Mouse (Mus musculus) right cerebral cortex, postnatal 10 days (tissue): ENCODE measurements at regions not wholly inside any gene's neighbourhood (a gene's known extent, or its start where the extent isn't known, plus 50 kb on each side); places are given as distances from the start of the nearest gene placed in this dataset.
"Not testable (repeated sequence)": the region's sequence is repeated elsewhere in the genome, so short reads cannot be mapped to it uniquely, and the experiment has no call there.

Experiments used
- DNase-seq, 2 experiments: peaks; one replicate each; pipeline ENCODE4 v3.0.0; 2021; ENCODE audit warnings: low spot score in 2 of 2

- not testable (repeated sequence) for DNase-seq
Measured at GRCm38 (mm10) chr11:40159161-40159560, 535.8 kb downstream of the Mat2b start.

GRCm38 (mm10) chr11:40149312-40149711, 545.7 kb downstream of the Mat2b start:
- DNase-seq: peak; percentile 74 to 85

GRCm38 (mm10) chr11:40137803-40138202, 557.2 kb downstream of the Mat2b start:
- DNase-seq: no peak

- DNase-seq: peak; percentile 26 to 31
Measured at GRCm38 (mm10) chr11:40102613-40103012, 592.4 kb downstream of the Mat2b start.

GRCm38 (mm10) chr11:40074317-40074716, 620.7 kb downstream of the Mat2b start:
- DNase-seq: no peak

GRCm38 (mm10) chr11:40050503-40050902, 644.5 kb downstream of the Mat2b start:
- no peak for DNase-seq

- no peak for DNase-seq
Measured at GRCm38 (mm10) chr11:40027511-40027910, 667.5 kb downstream of the Mat2b start.

- no peak for DNase-seq
Measured at GRCm38 (mm10) chr11:39999483-39999882, 695.5 kb downstream of the Mat2b start.

GRCm38 (mm10) chr11:39998612-39999011, 696.4 kb downstream of the Mat2b start:
- DNase-seq: no peak

- DNase-seq: no peak
Measured at GRCm38 (mm10) chr11:39972585-39972984, 722.4 kb downstream of the Mat2b start.

GRCm38 (mm10) chr11:39963705-39964104, 731.3 kb downstream of the Mat2b start:
- DNase-seq: no peak

GRCm38 (mm10) chr11:39954426-39954825, 740.6 kb downstream of the Mat2b start:
- DNase-seq: no peak

- DNase-seq: no peak
Measured at GRCm38 (mm10) chr11:39944196-39944595, 750.8 kb downstream of the Mat2b start.

GRCm38 (mm10) chr11:39934216-39934615, 760.8 kb downstream of the Mat2b start:
- no peak for DNase-seq

GRCm38 (mm10) chr11:39923977-39924527, 771.0 kb downstream of the Mat2b start:
- no peak for DNase-seq

GRCm38 (mm10) chr11:39917716-39918347, 777.2 kb downstream of the Mat2b start:
- no peak for DNase-seq

GRCm38 (mm10) chr11:39899644-39900225, 795.3 kb downstream of the Mat2b start:
- DNase-seq: no peak

GRCm38 (mm10) chr11:39883305-39883704, 811.7 kb downstream of the Mat2b start:
- no peak for DNase-seq

GRCm38 (mm10) chr11:39868451-39868979, 826.5 kb downstream of the Mat2b start:
- DNase-seq: no peak
